Mouse (Mus musculus) heart, adult 2 months (tissue): ENCODE results near the gene Krtdap.
"Not testable (repeated sequence)": the region's sequence is repeated elsewhere in the genome, so short reads cannot be mapped to it uniquely, and the experiment has no call there.

Experiments
- CTCF ChIP-seq: fragments of 200-600 bp; IDR thresholded peaks from 2 replicates; pipeline ENCODE4 v1.8.1; 2022; ENCODE audit warnings: antibody characterized with exemption, mild to moderate bottlenecking, moderate library complexity
- EP300 ChIP-seq: fragments of 200-500 bp; IDR thresholded peaks from 2 replicates; pipeline ENCODE4 v1.6.1; 2011; ENCODE audit warnings: low read depth, low read length, control low read depth; ENCODE audit not compliant: insufficient read depth
- POLR2A ChIP-seq: fragments of 200-500 bp; IDR thresholded peaks from 2 replicates; pipeline ENCODE4 v1.6.1; 2011; ENCODE audit warnings: mild to moderate bottlenecking, low read depth, low read length, control low read depth; ENCODE audit not compliant: insufficient read depth

DNA sequence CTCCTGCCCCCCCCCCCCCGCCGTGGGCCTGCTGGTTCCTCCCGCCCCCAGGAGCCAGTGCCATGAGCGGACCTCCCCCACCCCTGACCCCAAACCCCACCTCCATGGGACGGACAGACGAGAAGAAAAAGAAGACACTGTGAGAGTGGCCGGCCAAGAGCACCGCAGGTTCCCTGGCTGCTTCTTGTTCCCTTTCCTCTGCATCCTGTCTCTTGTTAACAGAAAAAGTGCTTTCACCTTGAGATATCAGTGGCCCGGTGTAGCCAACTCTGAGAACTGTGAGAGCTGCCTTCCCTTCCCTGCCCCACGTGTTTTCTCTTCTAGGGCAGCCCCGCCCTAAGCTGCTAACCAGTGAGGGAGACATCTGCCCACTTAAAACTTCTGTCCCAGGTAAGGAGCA lies 45.0 kb downstream of the Krtdap start:
- not testable (repeated sequence) for TF ChIP-seq CTCF, EP300, POLR2A
